Mouse (Mus musculus) myocyte (in vitro differentiated cells): ENCODE results near the gene Nt5c2. TPM values are rescaled to one million over a fixed set of nuclear protein-coding genes. Genes with fewer than 3 reads are reported as not detected.

Experiments
- H3K27me3 ChIP-seq: one replicate; pipeline ENCODE4 v1.6.1; 2011; ENCODE audit not compliant: control insufficient read depth, insufficient read depth, insufficient read length
- H3K36me3 ChIP-seq: one replicate; pipeline ENCODE4 v1.6.1; 2011; ENCODE audit not compliant: control insufficient read depth, insufficient read depth
- H3K4me2 ChIP-seq: one replicate; pipeline ENCODE4 v1.6.1; 2011; ENCODE audit warnings: low read depth, control low read depth
- H3K4me3 ChIP-seq: one replicate; pipeline ENCODE4 v1.5.1; 2011; ENCODE audit warnings: mild to moderate bottlenecking, control low read depth, moderate library complexity
- H3K79me2 ChIP-seq: one replicate; pipeline ENCODE4 v1.6.1; 2011; ENCODE audit not compliant: control insufficient read depth, insufficient read depth
- H3ac ChIP-seq: one replicate; pipeline ENCODE4 v1.6.1; 2011; ENCODE audit not compliant: control insufficient read depth, insufficient read length
- CEBPB ChIP-seq: IDR thresholded peaks from 2 replicates; pipeline ENCODE4 v1.6.1; 2011; ENCODE audit warnings: mild to moderate bottlenecking, moderate library complexity; ENCODE audit not compliant: poor library complexity, insufficient read depth, severe bottlenecking
- E2F4 ChIP-seq: IDR thresholded peaks from one replicate; pipeline ENCODE4 v1.6.1; 2011; ENCODE audit warnings: mild to moderate bottlenecking, control low read depth, moderate library complexity; ENCODE audit not compliant: insufficient read depth
- MAX ChIP-seq: IDR thresholded peaks from one replicate; pipeline ENCODE4 v1.6.1; 2011; ENCODE audit warnings: low read depth, mild to moderate bottlenecking, control low read depth
- MYOD1 ChIP-seq, 3 experiments: IDR thresholded peaks; one replicate each; pipeline ENCODE4 v1.6.1; 2011; ENCODE audit warnings: control low read depth in 2 of 3, low read depth in 2 of 3, mild to moderate bottlenecking in 2 of 3, moderate library complexity in 1 of 3; ENCODE audit not compliant: insufficient read length in 2 of 3, control insufficient read depth in 1 of 3
- MYOG ChIP-seq, 3 experiments: IDR thresholded peaks; one replicate each; pipeline ENCODE4 v1.6.1; 2011; ENCODE audit warnings: control low read depth in 2 of 3, low read depth in 2 of 3, mild to moderate bottlenecking in 2 of 3; ENCODE audit not compliant: insufficient read length in 2 of 3, control insufficient read depth in 1 of 3, insufficient read depth in 1 of 3
- POLR2A ChIP-seq: IDR thresholded peaks from one replicate; pipeline ENCODE4 v1.6.1; 2011; ENCODE audit warnings: low read depth, mild to moderate bottlenecking, control low read depth, moderate library complexity; ENCODE audit not compliant: insufficient read length
- POLR2AphosphoS2 ChIP-seq: IDR thresholded peaks from one replicate; pipeline ENCODE4 v1.6.1; 2011; ENCODE audit warnings: low read depth, control low read depth; ENCODE audit not compliant: insufficient read length
- REST ChIP-seq: IDR thresholded peaks from one replicate; pipeline ENCODE4 v1.6.1; 2011; ENCODE audit warnings: mild to moderate bottlenecking, control low read depth, moderate library complexity; ENCODE audit not compliant: insufficient read depth, insufficient read length
- SRF ChIP-seq: IDR thresholded peaks from one replicate; pipeline ENCODE4 v1.6.1; 2011; ENCODE audit warnings: low read depth; ENCODE audit not compliant: control insufficient read depth, insufficient read length
- TCF12 ChIP-seq: IDR thresholded peaks from one replicate; pipeline ENCODE4 v1.6.1; 2011; ENCODE audit warnings: mild to moderate bottlenecking, control low read depth; ENCODE audit not compliant: poor library complexity, insufficient read depth, severe bottlenecking
- TCF3 ChIP-seq: IDR thresholded peaks from one replicate; pipeline ENCODE4 v1.6.1; 2011; ENCODE audit warnings: low read depth, control low read depth; ENCODE audit not compliant: insufficient read length
- USF1 ChIP-seq: IDR thresholded peaks from one replicate; pipeline ENCODE4 v1.6.1; 2011; ENCODE audit warnings: low read depth, mild to moderate bottlenecking, control low read depth, moderate library complexity
- polyA plus RNA-seq: library from polyadenylated mRNA; unstranded; fragments of >200 nt; fragmentation: generic; extraction: Trizol; gene quantifications from one replicate; pipeline ENCODE4 v1.2.1, GENCODE M21; 2012; ENCODE audit warnings: missing spikeins

Nt5c2 gene
- polyA plus RNA-seq, 1 experiment = 19.5 TPM

- Histone ChIP-seq H3K79me2 (no peaks in the 10 kb centered on the region), H3K4me2 (no peak overlapping the region), H3ac (no peak overlapping the region), H3K4me3 (no peak overlapping the region), H3K36me3 (no peaks in the 10 kb centered on the region), H3K27me3 (no peaks in the 10 kb centered on the region)
- TF ChIP-seq MYOG (IDR thresholded peaks at IDR 0.05; ENCODE audit: control insufficient read depth in 1 of 3, insufficient read depth in 1 of 3, insufficient read length in 2 of 3, low read depth in 2 of 3) (no peak), E2F4 (no peak), POLR2A (no peak), REST (no peak), POLR2AphosphoS2 (no peak), SRF (no peak), CEBPB (no peak), TCF12 (no peak), MAX (no peak), MYOD1 (IDR thresholded peaks at IDR 0.05; ENCODE audit: control insufficient read depth in 1 of 3, insufficient read length in 2 of 3, low read depth in 2 of 3) (no peak), TCF3 (no peak), USF1 (no peak)
These were observed 27.3 kb downstream of the Nt5c2 start for GRCm38 (mm10) chr19:46987646-46988045.

- Histone ChIP-seq H3K79me2 (no peaks in the 10 kb centered on the region), H3ac (no peak overlapping the region), H3K4me3 (no peak overlapping the region)
These were observed 30.0 kb downstream of the Nt5c2 start for GRCm38 (mm10) chr19:46984726-46985622.

GRCm38 (mm10) chr19:46983966-46984380 is 31.0 kb downstream of the Nt5c2 start:
- Histone ChIP-seq H3ac (no peak overlapping the region), H3K79me2 (no peaks in the 10 kb centered on the region), H3K4me3 (no peak overlapping the region), H3K4me2 (no peak overlapping the region), H3K36me3 (no peaks in the 10 kb centered on the region), H3K27me3 (no peaks in the 10 kb centered on the region)
- TF ChIP-seq MYOG (IDR thresholded peaks at IDR 0.05; ENCODE audit: control insufficient read depth in 1 of 3, insufficient read depth in 1 of 3, insufficient read length in 2 of 3, low read depth in 2 of 3) (no peak), TCF3 (no peak), E2F4 (no peak), REST (no peak), USF1 (no peak), TCF12 (no peak), SRF (no peak), MYOD1 (IDR thresholded peaks at IDR 0.05; ENCODE audit: control insufficient read depth in 1 of 3, insufficient read length in 2 of 3, low read depth in 2 of 3) (no peak), POLR2A (no peak), POLR2AphosphoS2 (no peak), MAX (no peak), CEBPB (no peak)

More at GRCm38 (mm10) chr19:46984726-46985622, 30.0 kb downstream of the Nt5c2 start:
- Histone ChIP-seq H3K4me2 (no peak overlapping the region), H3K36me3 (no peaks in the 10 kb centered on the region), H3K27me3 (no peaks in the 10 kb centered on the region)
- TF ChIP-seq TCF3 = no peak
- TF ChIP-seq MYOD1 (IDR thresholded peaks at IDR 0.05; ENCODE audit: control insufficient read depth in 1 of 3, insufficient read length in 2 of 3, low read depth in 2 of 3) = no peak
- TF ChIP-seq POLR2AphosphoS2 = no peak
- no peak for TF ChIP-seq MYOG (IDR thresholded peaks at IDR 0.05; ENCODE audit: control insufficient read depth in 1 of 3, insufficient read depth in 1 of 3, insufficient read length in 2 of 3, low read depth in 2 of 3)
- TF ChIP-seq TCF12 = no peak
- no peak for TF ChIP-seq MAX
- TF ChIP-seq USF1 = no peak

GRCm38 (mm10) chr19:46983352-46983965 is 31.5 kb downstream of the Nt5c2 start:
- TF ChIP-seq SRF (no peak), MYOD1 (IDR thresholded peaks at IDR 0.05; ENCODE audit: control insufficient read depth in 1 of 3, insufficient read length in 2 of 3, low read depth in 2 of 3) (peak in 1 of 3 experiments; percentile 6), CEBPB (no peak)
- Histone ChIP-seq H3K4me3 (no peak overlapping the region), H3K4me2 (no peak overlapping the region), H3K36me3 (no peaks in the 10 kb centered on the region), H3ac (no peak overlapping the region), H3K79me2 (no peaks in the 10 kb centered on the region), H3K27me3 (no peaks in the 10 kb centered on the region)
